Mouse (Mus musculus) embryonic facial prominence, embryonic 10.5 days (tissue): ENCODE data around the gene Anapc2. TPM values are rescaled to one million over a fixed set of nuclear protein-coding genes. Genes with fewer than 3 reads are reported as not detected.

Source experiments
- DNase-seq: peaks from one replicate; pipeline ENCODE4 v3.0.0-alpha.2; 2017; ENCODE audit warnings: low spot score
- H3K27ac ChIP-seq: fragments of 300-500 bp; sonication (generic); replicated peaks from 2 replicates; pipeline ENCODE4 v1.5.1; 2016; ENCODE audit warnings: mild to moderate bottlenecking
- H3K27me3 ChIP-seq: fragments of 300-500 bp; sonication (generic); replicated peaks from 2 replicates; pipeline ENCODE4 v1.6.1; 2016; ENCODE audit warnings: low read depth, mild to moderate bottlenecking; ENCODE audit not compliant: poor library complexity, severe bottlenecking
- H3K36me3 ChIP-seq: fragments of 300-500 bp; sonication (generic); replicated peaks from 2 replicates; pipeline ENCODE4 v1.6.1; 2016; ENCODE audit warnings: mild to moderate bottlenecking, moderate library complexity
- H3K4me1 ChIP-seq: fragments of 300-500 bp; sonication (generic); 2 replicates; pipeline ENCODE4 v1.6.1; 2016
- H3K4me3 ChIP-seq: fragments of 300-500 bp; sonication (generic); 2 replicates; pipeline ENCODE4 v1.5.1; 2016; ENCODE audit warnings: mild to moderate bottlenecking, moderate library complexity
- H3K9me3 ChIP-seq: fragments of 300-500 bp; sonication (generic); 2 replicates; pipeline ENCODE4 v1.6.1; 2016; ENCODE audit warnings: mild to moderate bottlenecking
- WGBS: fragments of 180-500 bp; shearing (Covaris S2); methylation state at CpG from one replicate; pipeline ENCODE4 v1.1.7; 2016; 5-methylcytosine and 5-hydroxymethylcytosine counted together
- polyA plus RNA-seq: library from polyadenylated mRNA; unstranded; fragments of >200 nt; fragmentation: Nextera tagmentation; extraction: Ambion mirVana; gene quantifications from 2 replicates; pipeline ENCODE4 v1.2.1, GENCODE M21; 2016

The Anapc2 gene
- polyA plus RNA-seq, 1 experiment from 2014 or later, result 147 TPM

GRCm38 (mm10) chr2:25298046-25298445, 25.8 kb downstream of the Anapc2 start:
- H3K9me3 ChIP-seq, result no peaks in the 10 kb centered on the region
- no peaks in the 10 kb centered on the region for H3K36me3 ChIP-seq
- no peak overlapping the region for H3K27ac ChIP-seq
- 0 out of 2 replicates have a peak, but pooled peaks cover 4% of the 10 kb centered on the region for H3K4me1 ChIP-seq
- no peak for DNase-seq
- 83% methylated on average over 10 of the region's 10 CpGs for WGBS
- peaks cover 56% of the 10 kb centered on the region for H3K27me3 ChIP-seq
- H3K4me3 ChIP-seq, result no peak overlapping the region

GRCm38 (mm10) chr2:25303452-25303851, 31.2 kb downstream of the Anapc2 start:
- Histone ChIP-seq H3K9me3 (no peaks in the 10 kb centered on the region), H3K27me3 (peaks cover 61% of the 10 kb centered on the region), H3K27ac (no peak overlapping the region), H3K36me3 (no peaks in the 10 kb centered on the region), H3K4me3 (no peak overlapping the region), H3K4me1 (peaks cover 15% of the 10 kb centered on the region)
- WGBS, result 73% methylated on average over 3 of the region's 3 CpGs
- no peak for DNase-seq

GRCm38 (mm10) chr2:25303931-25304656, 31.8 kb downstream of the Anapc2 start:
- Histone ChIP-seq H3K4me3 (peak overlapping the region; percentile 57), H3K9me3 (no peaks in the 10 kb centered on the region), H3K27ac (no peak overlapping the region), H3K36me3 (no peaks in the 10 kb centered on the region), H3K27me3 (peaks cover 67% of the 10 kb centered on the region), H3K4me1 (peaks cover 15% of the 10 kb centered on the region)
- WGBS, result 74% methylated on average over 7 of the region's 7 CpGs
- no peak for DNase-seq

- WGBS, result 2% methylated on average over 45 of the region's 45 CpGs
- peaks cover 15% of the 10 kb centered on the region for H3K4me1 ChIP-seq
- peak overlapping the region; percentile 57 for H3K4me3 ChIP-seq
- H3K27ac ChIP-seq, result no peak overlapping the region; the same call in 1 of the 2 replicates
- H3K9me3 ChIP-seq, result no peaks in the 10 kb centered on the region
- DNase-seq, result peak; percentile 77
- H3K36me3 ChIP-seq, result no peaks in the 10 kb centered on the region
- H3K27me3 ChIP-seq, result peaks cover 75% of the 10 kb centered on the region
These were observed 32.6 kb downstream of the Anapc2 start for GRCm38 (mm10) chr2:25304657-25305541.

- 50% methylated on average over 14 of the region's 14 CpGs for WGBS
- H3K4me1 ChIP-seq, result peaks cover 15% of the 10 kb centered on the region
- DNase-seq, result no peak
- no peak overlapping the region for H3K27ac ChIP-seq
- H3K36me3 ChIP-seq, result no peaks in the 10 kb centered on the region
- peak overlapping the region; percentile 57 for H3K4me3 ChIP-seq
- no peaks in the 10 kb centered on the region for H3K9me3 ChIP-seq
- peaks cover 84% of the 10 kb centered on the region for H3K27me3 ChIP-seq
These were observed 33.5 kb downstream of the Anapc2 start for GRCm38 (mm10) chr2:25305587-25306359.

- whole genome bisulfite sequencing, result 56% methylated on average over 10 of the region's 10 CpGs
- Histone ChIP-seq H3K27me3 (peaks cover 99% of the 10 kb centered on the region), H3K36me3 (no peaks in the 10 kb centered on the region), H3K4me3 (no peak overlapping the region), H3K9me3 (no peaks in the 10 kb centered on the region), H3K27ac (no peak overlapping the region), H3K4me1 (peaks cover 12% of the 10 kb centered on the region)
- DNase-seq, result no peak
These were observed 37.9 kb downstream of the Anapc2 start for GRCm38 (mm10) chr2:25310180-25310579.

GRCm38 (mm10) chr2:25310969-25311368, 38.7 kb downstream of the Anapc2 start:
- DNase-seq, result no peak
- peaks cover 99% of the 10 kb centered on the region for H3K27me3 ChIP-seq

DNA sequence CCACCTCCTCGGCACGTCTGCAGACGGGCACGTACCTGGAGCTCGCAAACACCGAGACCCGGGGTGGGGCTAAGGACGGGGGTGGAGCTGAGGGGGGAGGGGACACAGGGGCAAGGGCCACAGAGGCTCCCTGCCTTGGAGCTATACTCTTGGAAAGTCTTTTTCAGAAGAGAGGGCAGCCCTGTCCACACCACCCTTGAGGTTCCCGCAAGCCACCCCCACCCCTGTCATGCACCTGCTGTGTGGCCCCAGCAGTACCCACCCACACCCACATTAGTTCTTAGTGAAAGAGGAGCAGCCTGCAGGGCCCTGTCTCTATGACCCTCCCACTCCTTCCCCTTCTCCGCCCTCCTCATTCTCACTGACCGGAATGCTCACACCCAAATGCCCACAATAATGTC, 39.2 kb downstream of the Anapc2 start:
- Histone ChIP-seq H3K4me3 (no peak overlapping the region), H3K9me3 (no peaks in the 10 kb centered on the region), H3K27me3 (peaks cover 99% of the 10 kb centered on the region), H3K27ac (no peak overlapping the region), H3K36me3 (no peaks in the 10 kb centered on the region), H3K4me1 (0 out of 2 replicates have a peak, but pooled peaks cover 8% of the 10 kb centered on the region)
- WGBS, result 4% methylated on average over 11 of the region's 11 CpGs
- no peak for DNase-seq

More at GRCm38 (mm10) chr2:25310969-25311368, 38.7 kb downstream of the Anapc2 start:
- WGBS, result 2% methylated on average over 22 of the region's 22 CpGs
- Histone ChIP-seq H3K36me3 (no peaks in the 10 kb centered on the region), H3K4me3 (peak overlapping the region; percentile 11; the same call in 1 of the 2 replicates), H3K4me1 (0 out of 2 replicates have a peak, but pooled peaks cover 8% of the 10 kb centered on the region), H3K27ac (no peak overlapping the region), H3K9me3 (no peaks in the 10 kb centered on the region)

- Histone ChIP-seq H3K27ac (no peak overlapping the region), H3K27me3 (peaks cover 84% of the 10 kb centered on the region), H3K36me3 (no peaks in the 10 kb centered on the region), H3K9me3 (no peaks in the 10 kb centered on the region), H3K4me3 (peak overlapping the region; percentile 53), H3K4me1 (peaks cover 9% of the 10 kb centered on the region)
- WGBS, result 7% methylated on average over 31 of the region's 31 CpGs
- DNase-seq, result no peak
These were observed 46.1 kb downstream of the Anapc2 start for GRCm38 (mm10) chr2:25318119-25318966.

GRCm38 (mm10) chr2:25318971-25319773, 46.9 kb downstream of the Anapc2 start, which contains the start of gene Grin1:
Gene Grin1, minus strand, starts transcription at chr2:25319187.
- peak; percentile 87 for DNase-seq
- Histone ChIP-seq H3K27me3 (peaks cover 76% of the 10 kb centered on the region), H3K4me3 (peak within 1 kb of the TSS; percentile 53), H3K27ac (no peak within 1 kb of the TSS), H3K9me3 (no peaks in the 10 kb centered on the region), H3K36me3 (no peaks in the 10 kb centered on the region), H3K4me1 (peaks cover 9% of the 10 kb centered on the region)
- 10% methylated on average over 58 of the region's 58 CpGs for WGBS

- Histone ChIP-seq H3K36me3 (no peaks in the 10 kb centered on the region), H3K27ac (no peak overlapping the region), H3K4me1 (peaks cover 9% of the 10 kb centered on the region), H3K27me3 (peaks cover 67% of the 10 kb centered on the region), H3K4me3 (no peak overlapping the region), H3K9me3 (no peaks in the 10 kb centered on the region)
- WGBS, result 50% methylated on average over 2 of the region's 2 CpGs
- no peak for DNase-seq
These were observed 47.8 kb downstream of the Anapc2 start for GRCm38 (mm10) chr2:25320084-25320483.
